Mouse (Mus musculus) neural tube, embryonic 15.5 days (tissue): ENCODE measurements around the gene Sugct. TPM values are rescaled to one million over a fixed set of nuclear protein-coding genes. Genes with fewer than 3 reads are reported as not detected.
A peak's percentile ranks its signal among the peaks of the same experiment; 100 is the strongest.

Experiments
- ATAC-seq: fragments of 200-750 bp; cut with Nextera tagmentation; 2 replicates; pipeline ENCODE4 v1.8.0; 2017; ENCODE audit warnings: mild to moderate bottlenecking, moderate TSS enrichment, moderate library complexity; ENCODE audit not compliant: low FRiP score
- H3K27ac ChIP-seq: fragments of 300-500 bp; sonication (generic); replicated peaks from 2 replicates; pipeline ENCODE4 v1.5.1; 2015; ENCODE audit warnings: mild to moderate bottlenecking, inconsistent platforms
- H3K27me3 ChIP-seq: fragments of 300-500 bp; sonication (generic); replicated peaks from 2 replicates; pipeline ENCODE4 v1.6.1; 2015; ENCODE audit warnings: inconsistent platforms
- H3K36me3 ChIP-seq: fragments of 300-500 bp; sonication (generic); 2 replicates; pipeline ENCODE4 v1.6.1; 2015; ENCODE audit warnings: inconsistent platforms
- H3K4me1 ChIP-seq: fragments of 300-500 bp; sonication (generic); 2 replicates; pipeline ENCODE4 v1.6.1; 2015; ENCODE audit warnings: inconsistent platforms
- H3K4me2 ChIP-seq: fragments of 300-500 bp; sonication (generic); 2 replicates; pipeline ENCODE4 v1.6.1; 2015; ENCODE audit warnings: inconsistent platforms, mild to moderate bottlenecking, moderate library complexity
- H3K4me3 ChIP-seq: fragments of 300-500 bp; sonication (generic); replicated peaks from 2 replicates; pipeline ENCODE4 v1.5.1; 2015; ENCODE audit warnings: mild to moderate bottlenecking, inconsistent platforms
- H3K9ac ChIP-seq: fragments of 300-500 bp; sonication (generic); replicated peaks from 2 replicates; pipeline ENCODE4 v1.6.1; 2015; ENCODE audit warnings: mild to moderate bottlenecking, inconsistent platforms
- H3K9me3 ChIP-seq: fragments of 300-500 bp; sonication (generic); replicated peaks from 2 replicates; pipeline ENCODE4 v1.6.1; 2016; ENCODE audit warnings: inconsistent platforms
- WGBS: fragments of 180-500 bp; shearing (Covaris S2); methylation state at CpG from one replicate; pipeline ENCODE4 v1.1.7; 2015; ENCODE audit warnings: mixed read lengths; 5-methylcytosine and 5-hydroxymethylcytosine counted together
- polyA plus RNA-seq: library from polyadenylated mRNA; unstranded; fragments of >200 nt; fragmentation: Nextera tagmentation; extraction: Ambion mirVana; gene quantifications from 2 replicates; pipeline ENCODE4 v1.2.1, GENCODE M21; 2015

Gene Sugct
- polyA plus RNA-seq, 1 experiment from 2014 or later, result 2.8 TPM

- Histone ChIP-seq H3K9ac (no peak overlapping the region), H3K4me1 (peaks cover 13% of the 10 kb centered on the region), H3K4me3 (no peak overlapping the region), H3K36me3 (no peaks in the 10 kb centered on the region), H3K27me3 (no peaks in the 10 kb centered on the region), H3K27ac (no peak overlapping the region), H3K9me3 (no peaks in the 10 kb centered on the region), H3K4me2 (peak overlapping the region; percentile 71)
- no peak for ATAC-seq
- WGBS, result 74% methylated on average over 5 of the region's 5 CpGs
Observed at GRCm38 (mm10) chr13:17693816-17694215, 1.5 kb downstream of the Sugct start.

- H3K27me3 ChIP-seq, result no peaks in the 10 kb centered on the region
- H3K9ac ChIP-seq, result no peak overlapping the region
- H3K36me3 ChIP-seq, result no peaks in the 10 kb centered on the region
- H3K4me2 ChIP-seq, result no peak overlapping the region
- H3K27ac ChIP-seq, result no peak overlapping the region
- no peak for ATAC-seq
- H3K4me3 ChIP-seq, result no peak overlapping the region
- WGBS, result 74% methylated on average over 1 of the region's 1 CpGs
- no peaks in the 10 kb centered on the region for H3K9me3 ChIP-seq
- H3K4me1 ChIP-seq, result peaks cover 6% of the 10 kb centered on the region; the same call in 1 of the 2 replicates
Observed at GRCm38 (mm10) chr13:17691436-17691835, 3.9 kb downstream of the Sugct start.

- Histone ChIP-seq H3K36me3 (no peaks in the 10 kb centered on the region), H3K4me2 (no peak overlapping the region), H3K9ac (no peak overlapping the region), H3K4me1 (no peaks in the 10 kb centered on the region), H3K27me3 (no peaks in the 10 kb centered on the region), H3K27ac (no peak overlapping the region), H3K4me3 (no peak overlapping the region), H3K9me3 (no peaks in the 10 kb centered on the region)
- ATAC-seq, result no peak
Observed at GRCm38 (mm10) chr13:17690686-17691085, 4.7 kb downstream of the Sugct start.

- Histone ChIP-seq H3K27me3 (no peaks in the 10 kb centered on the region), H3K27ac (no peak overlapping the region), H3K4me2 (no peak overlapping the region), H3K4me3 (no peak overlapping the region), H3K9ac (no peak overlapping the region), H3K9me3 (no peaks in the 10 kb centered on the region), H3K36me3 (no peaks in the 10 kb centered on the region), H3K4me1 (no peaks in the 10 kb centered on the region)
- ATAC-seq, result no peak
Observed at GRCm38 (mm10) chr13:17689461-17689860, 5.9 kb downstream of the Sugct start.

GRCm38 (mm10) chr13:17671122-17671521, 24.2 kb downstream of the Sugct start:
- Histone ChIP-seq H3K4me1 (no peaks in the 10 kb centered on the region), H3K27ac (no peak overlapping the region), H3K36me3 (no peaks in the 10 kb centered on the region), H3K9ac (no peak overlapping the region), H3K4me3 (no peak overlapping the region), H3K4me2 (no peak overlapping the region), H3K27me3 (no peaks in the 10 kb centered on the region), H3K9me3 (no peaks in the 10 kb centered on the region)
- no peak for ATAC-seq
- WGBS, result 75% methylated on average over 1 of the region's 1 CpGs

- H3K27me3 ChIP-seq, result no peaks in the 10 kb centered on the region
- ATAC-seq, result no peak
- WGBS, result 94% methylated on average over 1 of the region's 1 CpGs
- no peaks in the 10 kb centered on the region for H3K9me3 ChIP-seq
- no peak overlapping the region for H3K4me3 ChIP-seq
- no peak overlapping the region for H3K4me2 ChIP-seq
- no peak overlapping the region for H3K9ac ChIP-seq
- no peaks in the 10 kb centered on the region for H3K36me3 ChIP-seq
- no peaks in the 10 kb centered on the region for H3K4me1 ChIP-seq
- H3K27ac ChIP-seq, result no peak overlapping the region
Observed at GRCm38 (mm10) chr13:17667380-17667779, 28.0 kb downstream of the Sugct start.

GRCm38 (mm10) chr13:17642294-17642693, 53.1 kb downstream of the Sugct start:
- no peak for ATAC-seq
- H3K4me1 ChIP-seq, result no peaks in the 10 kb centered on the region
- H3K27ac ChIP-seq, result no peak overlapping the region
- H3K4me2 ChIP-seq, result no peak overlapping the region
- no peaks in the 10 kb centered on the region for H3K27me3 ChIP-seq
- no peak overlapping the region for H3K4me3 ChIP-seq
- 55% methylated on average over 2 of the region's 2 CpGs for WGBS
- no peaks in the 10 kb centered on the region for H3K9me3 ChIP-seq
- H3K9ac ChIP-seq, result no peak overlapping the region
- no peaks in the 10 kb centered on the region for H3K36me3 ChIP-seq

GRCm38 (mm10) chr13:17638008-17638407, 57.3 kb downstream of the Sugct start:
- ATAC-seq, result no peak
- Histone ChIP-seq H3K27me3 (no peaks in the 10 kb centered on the region), H3K4me2 (no peak overlapping the region), H3K9me3 (no peaks in the 10 kb centered on the region), H3K27ac (no peak overlapping the region), H3K4me3 (no peak overlapping the region), H3K9ac (no peak overlapping the region), H3K36me3 (no peaks in the 10 kb centered on the region), H3K4me1 (no peaks in the 10 kb centered on the region)

- no peaks in the 10 kb centered on the region for H3K27me3 ChIP-seq
- ATAC-seq, result no peak
- H3K27ac ChIP-seq, result no peak overlapping the region
- no peaks in the 10 kb centered on the region for H3K9me3 ChIP-seq
- no peak overlapping the region for H3K9ac ChIP-seq
- no peaks in the 10 kb centered on the region for H3K36me3 ChIP-seq
- no peak overlapping the region for H3K4me2 ChIP-seq
- H3K4me3 ChIP-seq, result no peak overlapping the region
- no peaks in the 10 kb centered on the region for H3K4me1 ChIP-seq
- WGBS, result 92% methylated on average over 5 of the region's 5 CpGs
Observed at GRCm38 (mm10) chr13:17627108-17627507, 68.2 kb downstream of the Sugct start.

- Histone ChIP-seq H3K9me3 (no peaks in the 10 kb centered on the region), H3K27ac (no peak overlapping the region), H3K36me3 (no peaks in the 10 kb centered on the region), H3K9ac (no peak overlapping the region), H3K4me1 (no peaks in the 10 kb centered on the region), H3K4me3 (no peak overlapping the region), H3K4me2 (no peak overlapping the region), H3K27me3 (no peaks in the 10 kb centered on the region)
- ATAC-seq, result no peak
Observed at GRCm38 (mm10) chr13:17624976-17625375, 70.4 kb downstream of the Sugct start.

- no peak for ATAC-seq
- no peaks in the 10 kb centered on the region for H3K36me3 ChIP-seq
- no peaks in the 10 kb centered on the region for H3K27me3 ChIP-seq
- WGBS, result 83% methylated on average over 1 of the region's 1 CpGs
- no peaks in the 10 kb centered on the region for H3K4me1 ChIP-seq
- H3K27ac ChIP-seq, result no peak overlapping the region
- H3K9me3 ChIP-seq, result no peaks in the 10 kb centered on the region
- H3K4me2 ChIP-seq, result no peak overlapping the region
- H3K4me3 ChIP-seq, result no peak overlapping the region
- no peak overlapping the region for H3K9ac ChIP-seq
Observed at GRCm38 (mm10) chr13:17606217-17606616, 89.1 kb downstream of the Sugct start.

GRCm38 (mm10) chr13:17604670-17605069, 90.7 kb downstream of the Sugct start:
- no peak overlapping the region for H3K27ac ChIP-seq
- WGBS, result 85% methylated on average over 3 of the region's 3 CpGs
- H3K9ac ChIP-seq, result no peak overlapping the region

GRCm38 (mm10) chr13:17603756-17604155, 91.6 kb downstream of the Sugct start:
- no peak overlapping the region for H3K9ac ChIP-seq
- 94% methylated on average over 5 of the region's 5 CpGs for WGBS
- no peaks in the 10 kb centered on the region for H3K27me3 ChIP-seq
- no peaks in the 10 kb centered on the region for H3K4me1 ChIP-seq
- no peaks in the 10 kb centered on the region for H3K9me3 ChIP-seq
- no peak overlapping the region for H3K27ac ChIP-seq
- H3K4me2 ChIP-seq, result no peak overlapping the region
- no peak overlapping the region for H3K4me3 ChIP-seq
- no peak for ATAC-seq
- H3K36me3 ChIP-seq, result no peaks in the 10 kb centered on the region

More at GRCm38 (mm10) chr13:17604670-17605069, 90.7 kb downstream of the Sugct start:
- H3K4me3 ChIP-seq, result no peak overlapping the region
- H3K36me3 ChIP-seq, result no peaks in the 10 kb centered on the region
- no peaks in the 10 kb centered on the region for H3K27me3 ChIP-seq
- H3K4me2 ChIP-seq, result no peak overlapping the region
- H3K9me3 ChIP-seq, result no peaks in the 10 kb centered on the region
- no peak for ATAC-seq
- H3K4me1 ChIP-seq, result no peaks in the 10 kb centered on the region
